Mouse (Mus musculus): ENCODE data around the gene Smim13. TPM values are rescaled to one million over a fixed set of nuclear protein-coding genes. Genes with fewer than 3 reads are reported as not detected.

Gene Smim13
- total RNA-seq, 2 experiments from 2014 or later: 84.0 to 84.6 TPM

GRCm38 (mm10) chr13:41280696-41281095 is 31.1 kb downstream of the Smim13 start:
- intact Hi-C loops (cut with DNase I): loop anchor here (5.0 kb wide), 1 partner anchor 292 kb away; no protein-coding TSS in a partner anchor
- no peak for DNase-seq

GRCm38 (mm10) chr13:41283256-41283655 is 33.6 kb downstream of the Smim13 start:
- intact Hi-C loops (cut with DNase I): loop anchor here (5.0 kb wide), 1 partner anchor 289 kb away; no protein-coding TSS in a partner anchor
- DNase-seq: peak; percentile 74

- no peak for DNase-seq
- intact Hi-C loops (cut with DNase I): no loop called here
These were observed 35.8 kb downstream of the Smim13 start for GRCm38 (mm10) chr13:41285448-41285847.

- intact Hi-C loops (cut with DNase I): no loop called here
- no peak for DNase-seq
These were observed 36.6 kb downstream of the Smim13 start for GRCm38 (mm10) chr13:41286285-41286684.

GRCm38 (mm10) chr13:41291466-41291974 is 41.9 kb downstream of the Smim13 start:
- intact Hi-C loops (cut with DNase I): no loop called here
- DNase-seq: no peak

GRCm38 (mm10) chr13:41293595-41293994 is 44.0 kb downstream of the Smim13 start:
- intact Hi-C loops (cut with DNase I): no loop called here
- DNase-seq: no peak

GRCm38 (mm10) chr13:41295886-41296285 is 46.2 kb downstream of the Smim13 start:
- no peak for DNase-seq
- intact Hi-C loops (cut with DNase I): no loop called here

- intact Hi-C loops (cut with DNase I): no loop called here
- peak; percentile 28 for DNase-seq
These were observed 46.8 kb downstream of the Smim13 start for GRCm38 (mm10) chr13:41296396-41296795.

GRCm38 (mm10) chr13:41298533-41298932 is 48.9 kb downstream of the Smim13 start:
- intact Hi-C loops (cut with DNase I): no loop called here
- DNase-seq: no peak

GRCm38 (mm10) chr13:41298996-41299395 is 49.4 kb downstream of the Smim13 start:
- intact Hi-C loops (cut with DNase I): no loop called here
- DNase-seq: no peak

GRCm38 (mm10) chr13:41300037-41300436 is 50.4 kb downstream of the Smim13 start:
- DNase-seq: no peak
- intact Hi-C loops (cut with DNase I): loop anchor here (5.0 kb wide), 1 partner anchor 272 kb away; no protein-coding TSS in a partner anchor

- intact Hi-C loops (cut with DNase I): loop anchor here (5.0 kb wide), 1 partner anchor 270 kb away; no protein-coding TSS in a partner anchor
- DNase-seq: peak; percentile 81
These were observed 53.1 kb downstream of the Smim13 start for GRCm38 (mm10) chr13:41302716-41303115.

- intact Hi-C loops (cut with DNase I): no loop called here
- no peak for DNase-seq
These were observed 71.1 kb downstream of the Smim13 start for GRCm38 (mm10) chr13:41320749-41321148.

GRCm38 (mm10) chr13:41321433-41321832 is 71.8 kb downstream of the Smim13 start:
- intact Hi-C loops (cut with DNase I): no loop called here
- no peak for DNase-seq

GRCm38 (mm10) chr13:41324631-41325030 is 75.0 kb downstream of the Smim13 start:
- intact Hi-C loops (cut with DNase I): no loop called here
- DNase-seq: no peak

- intact Hi-C loops (cut with DNase I): no loop called here
These were observed 75.7 kb downstream of the Smim13 start for GRCm38 (mm10) chr13:41325346-41325745.

GRCm38 (mm10) chr13:41326134-41326533 is 76.5 kb downstream of the Smim13 start:
- DNase-seq: no peak
- intact Hi-C loops (cut with DNase I): no loop called here

More at GRCm38 (mm10) chr13:41325346-41325745, 75.7 kb downstream of the Smim13 start:
- DNase-seq: no peak

Other genes starting within 250 kb of the Smim13 start
- 10 to 100 TPM; 29.8 to 33.7 TPM for gene Pak1ip1, start 248.8 kb upstream of the Smim13 start, total RNA-seq (2021)
- 10 to 100 TPM; 56.1 to 57.2 TPM for gene Tmem14c, start 233.6 kb upstream of the Smim13 start, total RNA-seq (2021)
- gene Mak, start 170.1 kb upstream of the Smim13 start, total RNA-seq (2021): 1 to 10 TPM; 2.6 to 4.0 TPM
- gene Gcm2, start 138.8 kb upstream of the Smim13 start, total RNA-seq (2021): not detected
- under 1 TPM in 1 of 2 experiments, not detected in 1; 0.14 TPM for gene Sycp2l, start 135.5 kb upstream of the Smim13 start, total RNA-seq (2021)
- gene Elovl2, start 29.4 kb upstream of the Smim13 start, total RNA-seq (2021): 10 to 100 TPM; 42.9 to 44.9 TPM
- not detected for gene Gm17364, start 24.1 kb downstream of the Smim13 start, total RNA-seq (2021)
- gene Nedd9, start 237.5 kb downstream of the Smim13 start, total RNA-seq (2021): 10 to 100 TPM; 19.8 to 21.0 TPM

Measured in left cerebral cortex, postnatal 4 days (tissue).